Mouse (Mus musculus) brain, embryonic 14.5 days (tissue): ENCODE results near the gene Hlf.

Source experiments
- CTCF ChIP-seq: fragments of 200-500 bp; IDR thresholded peaks from 2 replicates; pipeline ENCODE4 v1.5.1; 2012; ENCODE audit warnings: inconsistent platforms, mild to moderate bottlenecking, moderate library complexity, borderline replicate concordance; ENCODE audit not compliant: insufficient read depth, insufficient read length; ENCODE audit errors: extremely low read depth
- POLR2A ChIP-seq: fragments of 200-500 bp; IDR thresholded peaks from 2 replicates; pipeline ENCODE4 v1.6.1; 2012; ENCODE audit warnings: mild to moderate bottlenecking, inconsistent platforms, borderline replicate concordance; ENCODE audit not compliant: poor library complexity, insufficient read depth, insufficient read length, severe bottlenecking; ENCODE audit errors: extremely low read depth

GRCm38 (mm10) chr11:90340836-90341235, 49.9 kb downstream of the Hlf start:
- TF ChIP-seq POLR2A (no peak), CTCF (no peak)
